Comparison of ENCODE assay signal across 9 mouse cellular contexts in genomic region chr5:140042002-140042611, GRCm38 (mm10).
DNase-seq lines count a peak whose midpoint lies in the region; ATAC-seq and TF ChIP-seq lines count a peak whose summit lies in the region.
"Had no signal": no experiment of that assay in that cellular context is flagged by ENCODE, and none has a peak within 500 bp of the region (broad histone marks: within the 10 kb centered on the region; RNA-seq: fewer than 3 reads in every experiment).

No protein-coding gene starts in this region.

- H3K9ac ChIP-seq in forebrain, postnatal 0 days = no peak overlapping the region
- no peak overlapping the region for H3K9ac ChIP-seq in forebrain, embryonic 12.5 days
- no peak overlapping the region for H3K9ac ChIP-seq in lung, postnatal 0 days (replicated peaks; ENCODE audit: low read depth)
- no peak overlapping the region for H3K9ac ChIP-seq in embryonic facial prominence, embryonic 14.5 days (ENCODE audit: low read depth, low read length)
- no peak overlapping the region for H3K9ac ChIP-seq in midbrain, postnatal 0 days (replicated peaks; ENCODE audit: low read length, poor library complexity, severe bottlenecking)

- peak; percentile 46 for TF ChIP-seq CTCF in forebrain, postnatal 0 days (IDR thresholded peaks at IDR 0.05; ENCODE audit: low read depth)
- peak; percentile 35; the same call in 1 of the 2 replicates for TF ChIP-seq CTCF in lung, postnatal 0 days (IDR thresholded peaks at IDR 0.05)
- peak; percentile 50 for TF ChIP-seq CTCF in midbrain, postnatal 0 days (IDR thresholded peaks at IDR 0.05)

- no peak for TF ChIP-seq EP300 in lung, postnatal 0 days (IDR thresholded peaks at IDR 0.05)

- H3K27me3 ChIP-seq in forebrain, postnatal 0 days (ENCODE audit: insufficient read depth, low read length) = no peaks in the 10 kb centered on the region
- H3K27me3 ChIP-seq in forebrain, embryonic 12.5 days = no peaks in the 10 kb centered on the region
- H3K27me3 ChIP-seq in lung, postnatal 0 days (replicated peaks; ENCODE audit: insufficient read depth, low read length) = no peaks in the 10 kb centered on the region
- no peaks in the 10 kb centered on the region for H3K27me3 ChIP-seq in embryonic facial prominence, embryonic 14.5 days (replicated peaks; ENCODE audit: control insufficient read depth, insufficient read depth, low read length)
- H3K27me3 ChIP-seq in midbrain, postnatal 0 days (ENCODE audit: insufficient read depth, low read length) = no peaks in the 10 kb centered on the region

- no peaks in the 10 kb centered on the region for H3K9me3 ChIP-seq in forebrain, postnatal 0 days (ENCODE audit: low read length)
- no peaks in the 10 kb centered on the region for H3K9me3 ChIP-seq in forebrain, embryonic 12.5 days
- no peaks in the 10 kb centered on the region for H3K9me3 ChIP-seq in lung, postnatal 0 days (ENCODE audit: low read length)
- H3K9me3 ChIP-seq in embryonic facial prominence, embryonic 14.5 days (ENCODE audit: control insufficient read depth, low read length) = no peaks in the 10 kb centered on the region
- no peaks in the 10 kb centered on the region for H3K9me3 ChIP-seq in midbrain, postnatal 0 days (ENCODE audit: low read length)

- no peak for ATAC-seq in forebrain, postnatal 0 days
- ATAC-seq in forebrain, embryonic 12.5 days (ENCODE audit: low FRiP score) = no peak
- ATAC-seq in lung, postnatal 0 days = no peak
- peak; percentile 41; the same call in 1 of the 2 replicates for ATAC-seq in embryonic facial prominence, embryonic 14.5 days (ENCODE audit: low read depth)
- ATAC-seq in midbrain, postnatal 0 days (ENCODE audit: low FRiP score) = no peak
- no peak for ATAC-seq in activated CD4-positive, CD25-positive, alpha-beta regulatory T cell, adult 4 months

- H3K27ac ChIP-seq in forebrain, postnatal 0 days (ENCODE audit: low read depth, low read length) = no peak overlapping the region
- H3K27ac ChIP-seq in forebrain, embryonic 12.5 days = no peak overlapping the region
- no peak overlapping the region for H3K27ac ChIP-seq in lung, postnatal 0 days (ENCODE audit: low read length)
- H3K27ac ChIP-seq in embryonic facial prominence, embryonic 14.5 days (replicated peaks; ENCODE audit: low read depth, low read length) = no peak overlapping the region
- no peak overlapping the region for H3K27ac ChIP-seq in midbrain, postnatal 0 days (ENCODE audit: low read depth, low read length)

- WGBS in forebrain, postnatal 0 days = 85% methylated on average over 3 of the region's 3 CpGs
- 70% methylated on average over 3 of the region's 3 CpGs for WGBS in forebrain, embryonic 12.5 days
- 73% methylated on average over 3 of the region's 3 CpGs for WGBS in lung, postnatal 0 days
- WGBS in embryonic facial prominence, embryonic 14.5 days = 81% methylated on average over 3 of the region's 3 CpGs
- WGBS in midbrain, postnatal 0 days = 86% methylated on average over 3 of the region's 3 CpGs

- H3K4me3 ChIP-seq in forebrain, postnatal 0 days (ENCODE audit: low read depth, low read length) = no peak overlapping the region
- no peak overlapping the region for H3K4me3 ChIP-seq in forebrain, embryonic 12.5 days (replicated peaks)
- no peak overlapping the region for H3K4me3 ChIP-seq in lung, postnatal 0 days (ENCODE audit: low read depth, low read length)
- no peak overlapping the region for H3K4me3 ChIP-seq in embryonic facial prominence, embryonic 14.5 days (ENCODE audit: low read depth, low read length)
- H3K4me3 ChIP-seq in midbrain, postnatal 0 days (ENCODE audit: low read depth, low read length) = no peak overlapping the region

- no peak overlapping the region for H3K4me2 ChIP-seq in forebrain, postnatal 0 days (ENCODE audit: low read depth)
- no peak overlapping the region for H3K4me2 ChIP-seq in forebrain, embryonic 12.5 days
- no peak overlapping the region for H3K4me2 ChIP-seq in lung, postnatal 0 days (replicated peaks; ENCODE audit: low read depth, low read length)
- H3K4me2 ChIP-seq in embryonic facial prominence, embryonic 14.5 days (ENCODE audit: low read depth, low read length) = no peak overlapping the region
- H3K4me2 ChIP-seq in midbrain, postnatal 0 days (ENCODE audit: low read depth, low read length, poor library complexity, severe bottlenecking) = no peak overlapping the region

- H3K36me3 ChIP-seq in forebrain, postnatal 0 days (ENCODE audit: insufficient read depth) = no peaks in the 10 kb centered on the region
- H3K36me3 ChIP-seq in forebrain, embryonic 12.5 days (replicated peaks) = no peaks in the 10 kb centered on the region
- no peaks in the 10 kb centered on the region for H3K36me3 ChIP-seq in lung, postnatal 0 days (ENCODE audit: insufficient read depth, low read length)
- H3K36me3 ChIP-seq in embryonic facial prominence, embryonic 14.5 days (ENCODE audit: control insufficient read depth, insufficient read depth, low read length) = no peaks in the 10 kb centered on the region
- no peaks in the 10 kb centered on the region for H3K36me3 ChIP-seq in midbrain, postnatal 0 days (ENCODE audit: insufficient read depth, low read length)

- no peak for DNase-seq in forebrain, postnatal 0 days
- no peak for DNase-seq in lung, postnatal 0 days (ENCODE audit: low spot score)
- no peak for DNase-seq in lung, postnatal 25 days (ENCODE audit: low spot score)
- no peak for DNase-seq in embryonic facial prominence, embryonic 14.5 days (ENCODE audit: low spot score)
- no peak for DNase-seq in midbrain, postnatal 0 days (ENCODE audit: low spot score)
- DNase-seq in urinary bladder, adult 2 months (ENCODE audit: low spot score) = no peak
- DNase-seq: cerebellum, adult 9-10 months had no signal

- no peaks in the 10 kb centered on the region for H3K4me1 ChIP-seq in forebrain, postnatal 0 days (ENCODE audit: insufficient read depth)
- peaks cover 15% of the 10 kb centered on the region; the same call in 1 of the 2 replicates for H3K4me1 ChIP-seq in forebrain, embryonic 12.5 days
- H3K4me1 ChIP-seq in lung, postnatal 0 days (ENCODE audit: insufficient read depth, low read depth, low read length) = no peaks in the 10 kb centered on the region
- peaks cover 12% of the 10 kb centered on the region; the same call in 1 of the 2 replicates for H3K4me1 ChIP-seq in embryonic facial prominence, embryonic 14.5 days (ENCODE audit: control insufficient read depth, insufficient read depth, low read length)
- H3K4me1 ChIP-seq in midbrain, postnatal 0 days (ENCODE audit: insufficient read depth, low read length) = no peaks in the 10 kb centered on the region
